Mouse (Mus musculus): ENCODE data around the gene Gab1. TPM values are rescaled to one million over a fixed set of nuclear protein-coding genes. Genes with fewer than 3 reads are reported as not detected.
"Not testable (repeated sequence)": the region's sequence is repeated elsewhere in the genome, so short reads cannot be mapped to it uniquely, and the experiment has no call there.

Gab1 gene
- polyA plus RNA-seq, 1 experiment from 2014 or later = 24.8 TPM

- WGBS = 89% methylated on average over 4 of the region's 4 CpGs
- no peak for ATAC-seq (ENCODE audit: insufficient number of reproducible peaks, low FRiP score, low TSS enrichment, low read depth)
- H3K4me3 ChIP-seq (replicated peaks) = no peak overlapping the region
Measured at GRCm38 (mm10) chr8:80783271-80783670, 97.0 kb downstream of the Gab1 start.

GRCm38 (mm10) chr8:80781338-80781737 is 99.0 kb downstream of the Gab1 start:
- no peak overlapping the region for H3K4me2 ChIP-seq (replicated peaks)
- 60% methylated on average over 10 of the region's 10 CpGs for WGBS
- H3K27me3 ChIP-seq = no peaks in the 10 kb centered on the region
- peak overlapping the region; percentile 48; the same call in 1 of the 2 replicates for H3K27ac ChIP-seq (replicated peaks)
- no peak overlapping the region for H3K9ac ChIP-seq
- no peak for ATAC-seq (ENCODE audit: insufficient number of reproducible peaks, low FRiP score, low TSS enrichment, low read depth)
- H3K4me3 ChIP-seq (replicated peaks) = no peak overlapping the region
- H3K4me1 ChIP-seq = no peaks in the 10 kb centered on the region
- peaks cover 64% of the 10 kb centered on the region for H3K36me3 ChIP-seq
- no peaks in the 10 kb centered on the region for H3K9me3 ChIP-seq (replicated peaks)

More at GRCm38 (mm10) chr8:80783271-80783670, 97.0 kb downstream of the Gab1 start:
- no peak overlapping the region for H3K27ac ChIP-seq (replicated peaks)
- peaks cover 59% of the 10 kb centered on the region for H3K36me3 ChIP-seq
- H3K9ac ChIP-seq = no peak overlapping the region
- H3K9me3 ChIP-seq (replicated peaks) = no peaks in the 10 kb centered on the region
- no peak overlapping the region for H3K4me2 ChIP-seq (replicated peaks)
- no peaks in the 10 kb centered on the region for H3K27me3 ChIP-seq
- H3K4me1 ChIP-seq = no peaks in the 10 kb centered on the region

- WGBS = 87% methylated on average over 4 of the region's 4 CpGs
- Histone ChIP-seq H3K9me3 (replicated peaks) (no peaks in the 10 kb centered on the region), H3K36me3 (peaks cover 63% of the 10 kb centered on the region), H3K27ac (replicated peaks) (no peak overlapping the region), H3K4me2 (replicated peaks) (no peak overlapping the region), H3K4me1 (no peaks in the 10 kb centered on the region), H3K27me3 (no peaks in the 10 kb centered on the region), H3K9ac (no peak overlapping the region), H3K4me3 (replicated peaks) (no peak overlapping the region)
- ATAC-seq (ENCODE audit: insufficient number of reproducible peaks, low FRiP score, low TSS enrichment, low read depth) = no peak
Measured at GRCm38 (mm10) chr8:80780271-80780670, 100.0 kb downstream of the Gab1 start.

- H3K27ac ChIP-seq (replicated peaks) = no peak overlapping the region
- no peak for ATAC-seq (ENCODE audit: insufficient number of reproducible peaks, low FRiP score, low TSS enrichment, low read depth)
- 62% methylated on average over 8 of the region's 8 CpGs for WGBS
- no peaks in the 10 kb centered on the region for H3K4me1 ChIP-seq
- H3K9ac ChIP-seq = no peak overlapping the region
- no peaks in the 10 kb centered on the region for H3K27me3 ChIP-seq
- no peak overlapping the region for H3K4me2 ChIP-seq (replicated peaks)
- H3K9me3 ChIP-seq (replicated peaks) = no peaks in the 10 kb centered on the region
- H3K36me3 ChIP-seq = peaks cover 55% of the 10 kb centered on the region
- no peak overlapping the region for H3K4me3 ChIP-seq (replicated peaks)
Measured at GRCm38 (mm10) chr8:80776436-80776835, 103.9 kb downstream of the Gab1 start.

- 82% methylated on average over 4 of the region's 4 CpGs for WGBS
- Histone ChIP-seq H3K9ac (no peak overlapping the region), H3K4me1 (no peaks in the 10 kb centered on the region), H3K27me3 (no peaks in the 10 kb centered on the region), H3K9me3 (replicated peaks) (no peaks in the 10 kb centered on the region), H3K4me2 (replicated peaks) (no peak overlapping the region), H3K4me3 (replicated peaks) (no peak overlapping the region), H3K27ac (replicated peaks) (no peak overlapping the region), H3K36me3 (peaks cover 63% of the 10 kb centered on the region)
- ATAC-seq (ENCODE audit: insufficient number of reproducible peaks, low FRiP score, low TSS enrichment, low read depth) = no peak
Measured at GRCm38 (mm10) chr8:80772732-80773460, 107.4 kb downstream of the Gab1 start.

GRCm38 (mm10) chr8:80768451-80768850 is 111.9 kb downstream of the Gab1 start:
- ATAC-seq (ENCODE audit: insufficient number of reproducible peaks, low FRiP score, low TSS enrichment, low read depth) = no peak
- Histone ChIP-seq H3K9me3 (replicated peaks) (no peaks in the 10 kb centered on the region), H3K4me3 (replicated peaks) (no peak overlapping the region), H3K36me3 (peaks cover 66% of the 10 kb centered on the region), H3K4me1 (no peaks in the 10 kb centered on the region), H3K9ac (no peak overlapping the region), H3K27ac (replicated peaks) (no peak overlapping the region), H3K27me3 (no peaks in the 10 kb centered on the region), H3K4me2 (replicated peaks) (no peak overlapping the region)
- 95% methylated on average over 6 of the region's 6 CpGs for WGBS

GRCm38 (mm10) chr8:80753017-80753715 is 127.2 kb downstream of the Gab1 start:
- H3K4me3 ChIP-seq (replicated peaks) = no peak overlapping the region
- no peaks in the 10 kb centered on the region for H3K9me3 ChIP-seq (replicated peaks)
- 31% methylated on average over 9 of the region's 9 CpGs for WGBS
- no peak overlapping the region for H3K9ac ChIP-seq
- no peak overlapping the region for H3K4me2 ChIP-seq (replicated peaks)
- H3K4me1 ChIP-seq = no peaks in the 10 kb centered on the region
- no peaks in the 10 kb centered on the region for H3K27me3 ChIP-seq
- H3K36me3 ChIP-seq = no peaks in the 10 kb centered on the region
- H3K27ac ChIP-seq (replicated peaks) = no peak overlapping the region
- ATAC-seq (ENCODE audit: insufficient number of reproducible peaks, low FRiP score, low TSS enrichment, low read depth) = 0 out of 2 replicates have a peak, but pooled peaks have one; percentile 40

GRCm38 (mm10) chr8:80752429-80752828 is 127.9 kb downstream of the Gab1 start:
- Histone ChIP-seq H3K27me3 (no peaks in the 10 kb centered on the region), H3K9me3 (replicated peaks) (no peaks in the 10 kb centered on the region), H3K9ac (no peak overlapping the region), H3K27ac (replicated peaks) (no peak overlapping the region), H3K4me3 (replicated peaks) (no peak overlapping the region), H3K36me3 (no peaks in the 10 kb centered on the region), H3K4me1 (no peaks in the 10 kb centered on the region), H3K4me2 (replicated peaks) (no peak overlapping the region)
- ATAC-seq (ENCODE audit: insufficient number of reproducible peaks, low FRiP score, low TSS enrichment, low read depth) = no peak
- WGBS = 50% methylated on average over 7 of the region's 7 CpGs

- Histone ChIP-seq H3K9me3 (replicated peaks) (no peaks in the 10 kb centered on the region), H3K4me1 (no peaks in the 10 kb centered on the region), H3K9ac (no peak overlapping the region), H3K27me3 (no peaks in the 10 kb centered on the region), H3K4me2 (replicated peaks) (no peak overlapping the region), H3K36me3 (no peaks in the 10 kb centered on the region), H3K4me3 (replicated peaks) (no peak overlapping the region), H3K27ac (replicated peaks) (no peak overlapping the region)
- WGBS = 82% methylated on average over 4 of the region's 4 CpGs
- no peak for ATAC-seq (ENCODE audit: insufficient number of reproducible peaks, low FRiP score, low TSS enrichment, low read depth)
Measured at GRCm38 (mm10) chr8:80749091-80749490, 131.2 kb downstream of the Gab1 start.

- WGBS = 9% methylated on average over 14 of the region's 14 CpGs
- no peak for ATAC-seq (ENCODE audit: insufficient number of reproducible peaks, low FRiP score, low TSS enrichment, low read depth)
- H3K27me3 ChIP-seq = no peaks in the 10 kb centered on the region
- peak overlapping the region; percentile 99 for H3K27ac ChIP-seq (replicated peaks)
- H3K9me3 ChIP-seq (replicated peaks) = no peaks in the 10 kb centered on the region
- H3K9ac ChIP-seq = peak overlapping the region; percentile 44
- H3K4me1 ChIP-seq = peaks cover 8% of the 10 kb centered on the region
- H3K36me3 ChIP-seq = peaks cover 7% of the 10 kb centered on the region
- peak overlapping the region; percentile 92 for H3K4me3 ChIP-seq (replicated peaks)
- H3K4me2 ChIP-seq (replicated peaks) = peak overlapping the region; percentile 57
Measured at GRCm38 (mm10) chr8:80739932-80740331, 140.4 kb downstream of the Gab1 start.

GRCm38 (mm10) chr8:80739155-80739924 is 141.0 kb downstream of the Gab1 start, which contains the start of gene Smarca5:
Smarca5 (minus strand) TSS chr8:80739497.
- WGBS = under 1% methylated on average over 86 of the region's 91 CpGs
- ATAC-seq (ENCODE audit: insufficient number of reproducible peaks, low FRiP score, low TSS enrichment, low read depth) = peak; percentile 93

More at GRCm38 (mm10) chr8:80739155-80739924, 141.0 kb downstream of the Gab1 start, which contains the start of gene Smarca5:
- not testable (repeated sequence) for H3K27me3 ChIP-seq; H3K36me3 ChIP-seq; H3K4me1 ChIP-seq; H3K9me3 ChIP-seq (replicated peaks)
- Histone ChIP-seq H3K4me3 (replicated peaks) (peak within 1 kb of the TSS; percentile 92), H3K9ac (peak within 1 kb of the TSS; percentile 91), H3K4me2 (replicated peaks) (peak within 1 kb of the TSS; percentile 87), H3K27ac (replicated peaks) (peak within 1 kb of the TSS; percentile 99)
